Mouse (Mus musculus): ENCODE data around the gene Fgfr3. TPM values are rescaled to one million over a fixed set of nuclear protein-coding genes. Genes with fewer than 3 reads are reported as not detected.

The Fgfr3 gene
- total RNA-seq, 1 experiment: 3.9 TPM

DNA sequence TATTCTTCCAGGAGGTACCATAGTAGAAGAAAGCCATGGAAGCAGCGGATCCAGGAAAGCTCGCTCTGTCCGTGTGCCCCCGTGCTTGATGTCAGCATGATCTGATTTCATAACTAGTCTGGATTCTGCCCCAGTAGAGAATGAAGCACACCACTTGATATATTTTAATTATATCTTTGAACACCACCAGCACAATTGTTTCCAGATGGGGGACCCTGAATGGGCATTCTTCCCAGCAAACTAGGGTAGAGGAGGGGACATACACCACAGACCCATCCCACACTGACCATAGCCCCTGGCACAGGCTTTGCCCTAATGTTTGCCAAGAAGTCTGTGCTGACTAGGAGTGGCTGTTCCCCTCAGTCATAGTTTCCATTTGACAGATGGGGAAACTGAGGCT, 36.5 kb upstream of the Fgfr3 start:
- in situ Hi-C loops (cut with MboI; ENCODE audit: low sequenced_read_pairs in 2 of 2, unreplicated experiment in 2 of 2): no loop called here
- Histone ChIP-seq H3K9ac (ENCODE audit: insufficient read depth, low read depth, low read length, poor library complexity, severe bottlenecking) (no peak overlapping the region), H3K4me3 (ENCODE audit: insufficient read depth in 1 of 2, low read depth in 1 of 2, low read length in 2 of 2, poor library complexity in 1 of 2, severe bottlenecking in 1 of 2) (no peak overlapping the region), H3K27ac (ENCODE audit: insufficient read depth, low read depth, low read length, poor library complexity, severe bottlenecking) (no peak overlapping the region), H3K4me1 (ENCODE audit: control insufficient read depth in 2 of 2, insufficient read depth in 2 of 2, low read length in 2 of 2, poor library complexity in 1 of 2) (peaks cover 2 to 5% of the 10 kb centered on the region in 2 experiments; a peak in 3 of 4 replicates), H3K9me3 (ENCODE audit: control insufficient read depth, insufficient read depth, low read depth, low read length) (no peaks in the 10 kb centered on the region), H3K36me3 (ENCODE audit: control insufficient read depth, insufficient read depth, low read length, poor library complexity, severe bottlenecking) (no peaks in the 10 kb centered on the region)
- DNase-seq (ENCODE audit: low read depth, low spot score): no peak
- no peak for TF ChIP-seq ZNF384 (IDR thresholded peaks at IDR 0.05; ENCODE audit: low read depth, low read length)
- TF ChIP-seq ZC3H11A (IDR thresholded peaks at IDR 0.05; ENCODE audit: borderline replicate concordance, low read depth, low read length): no peak
- TF ChIP-seq MAFK (IDR thresholded peaks at IDR 0.05; ENCODE audit: insufficient read depth, low read depth, low read length): no peak
- no peak for TF ChIP-seq HCFC1 (IDR thresholded peaks at IDR 0.05; ENCODE audit: borderline replicate concordance, insufficient read depth, low read length)
- TF ChIP-seq CHD2 (IDR thresholded peaks at IDR 0.05; ENCODE audit: low read depth, low read length): no peak

DNA sequence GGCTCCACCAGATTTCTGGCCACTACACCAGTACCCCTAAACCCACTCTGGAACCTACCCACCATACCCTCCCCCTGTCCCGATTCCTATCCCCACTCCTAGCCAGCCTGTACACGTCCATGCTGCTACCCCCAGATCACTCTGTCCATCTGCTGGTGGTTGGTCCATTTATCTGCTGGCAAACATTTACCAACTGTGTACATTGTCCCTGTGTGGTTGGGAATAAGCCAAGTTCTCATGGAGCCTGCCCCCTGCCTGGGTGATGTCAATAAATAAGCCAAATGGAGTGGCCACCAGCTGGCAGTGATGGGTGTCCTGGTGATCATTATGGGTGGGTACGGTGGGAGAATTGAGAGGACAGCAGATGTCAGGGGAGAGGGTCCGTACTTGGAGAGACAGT, 34.3 kb upstream of the Fgfr3 start:
- TF ChIP-seq ZNF384 (IDR thresholded peaks at IDR 0.05; ENCODE audit: low read depth, low read length): no peak
- peaks cover 0 to under 1% of the 10 kb centered on the region in 2 experiments; a peak in 2 of 4 replicates for H3K4me1 ChIP-seq (ENCODE audit: control insufficient read depth in 2 of 2, insufficient read depth in 2 of 2, low read length in 2 of 2, poor library complexity in 1 of 2)
- no peak overlapping the region for H3K4me3 ChIP-seq (ENCODE audit: insufficient read depth in 1 of 2, low read depth in 1 of 2, low read length in 2 of 2, poor library complexity in 1 of 2, severe bottlenecking in 1 of 2)
- in situ Hi-C loops (cut with MboI; ENCODE audit: low sequenced_read_pairs in 2 of 2, unreplicated experiment in 2 of 2): no loop called here
- no peak for DNase-seq (ENCODE audit: low read depth, low spot score)
- no peak overlapping the region for H3K9ac ChIP-seq (ENCODE audit: insufficient read depth, low read depth, low read length, poor library complexity, severe bottlenecking)
- H3K9me3 ChIP-seq (ENCODE audit: control insufficient read depth, insufficient read depth, low read depth, low read length): no peaks in the 10 kb centered on the region
- no peak overlapping the region for H3K27ac ChIP-seq (ENCODE audit: insufficient read depth, low read depth, low read length, poor library complexity, severe bottlenecking)
- no peaks in the 10 kb centered on the region for H3K36me3 ChIP-seq (ENCODE audit: control insufficient read depth, insufficient read depth, low read length, poor library complexity, severe bottlenecking)

DNA sequence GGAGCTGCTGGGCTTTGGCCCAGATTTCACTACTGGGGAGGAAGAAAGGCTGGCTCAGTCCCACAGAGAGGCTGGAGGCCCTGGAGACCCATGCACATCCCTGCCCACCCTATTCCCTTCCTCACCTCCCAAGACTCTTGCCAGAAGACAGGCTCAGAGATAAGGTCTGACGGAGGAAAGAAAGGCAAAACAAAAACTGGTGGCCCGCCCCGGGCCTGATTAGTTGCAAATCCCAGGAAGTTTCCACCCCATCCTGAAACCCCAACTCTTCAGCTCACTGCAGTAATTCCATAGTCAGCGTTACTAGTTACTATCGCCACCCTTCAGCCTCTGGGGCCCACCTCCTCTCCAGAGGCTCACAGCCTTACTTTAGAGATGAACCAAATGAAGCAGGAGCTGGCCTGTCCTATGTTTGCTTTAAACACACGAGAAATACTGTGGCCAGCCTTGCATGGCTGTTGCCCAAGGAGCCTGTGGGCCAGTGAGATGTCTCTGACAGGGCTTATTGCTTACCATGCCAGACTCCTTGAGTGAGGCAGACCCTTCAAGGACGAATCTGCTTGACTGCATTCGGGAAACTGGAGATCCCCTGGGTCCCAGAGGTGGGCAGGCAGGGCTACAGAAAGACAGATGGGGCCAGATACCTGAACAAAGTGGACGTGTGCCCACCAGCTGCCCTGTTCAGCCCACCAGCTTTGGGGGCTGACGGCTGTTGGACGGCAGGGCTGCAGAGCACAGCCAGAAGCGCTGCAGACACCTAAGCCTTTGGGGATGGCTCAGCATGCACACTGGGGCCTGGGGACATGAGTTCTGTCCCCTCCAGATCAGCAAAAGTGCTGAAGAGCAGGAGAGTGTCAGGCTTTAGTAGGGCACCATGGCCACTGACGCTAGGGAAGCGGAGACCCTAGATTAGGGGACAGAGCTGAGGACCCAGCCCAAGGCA, 32.9 kb upstream of the Fgfr3 start:
- no peak overlapping the region for H3K9ac ChIP-seq (ENCODE audit: insufficient read depth, low read depth, low read length, poor library complexity, severe bottlenecking)
- H3K4me1 ChIP-seq (ENCODE audit: control insufficient read depth in 2 of 2, insufficient read depth in 2 of 2, low read length in 2 of 2, poor library complexity in 1 of 2): peaks cover 0 to 3% of the 10 kb centered on the region in 2 experiments; a peak in 2 of 4 replicates
- H3K27ac ChIP-seq (ENCODE audit: insufficient read depth, low read depth, low read length, poor library complexity, severe bottlenecking): no peak overlapping the region
- TF ChIP-seq MAFK (IDR thresholded peaks at IDR 0.05; ENCODE audit: insufficient read depth, low read depth, low read length): no peak
- no peak for TF ChIP-seq ZNF384 (IDR thresholded peaks at IDR 0.05; ENCODE audit: low read depth, low read length)
- TF ChIP-seq ZC3H11A (IDR thresholded peaks at IDR 0.05; ENCODE audit: borderline replicate concordance, low read depth, low read length): no peak
- no peak for TF ChIP-seq HCFC1 (IDR thresholded peaks at IDR 0.05; ENCODE audit: borderline replicate concordance, insufficient read depth, low read length)
- no peak for TF ChIP-seq CHD2 (IDR thresholded peaks at IDR 0.05; ENCODE audit: low read depth, low read length)
- no peak overlapping the region for H3K4me3 ChIP-seq (ENCODE audit: insufficient read depth in 1 of 2, low read depth in 1 of 2, low read length in 2 of 2, poor library complexity in 1 of 2, severe bottlenecking in 1 of 2)
- no peaks in the 10 kb centered on the region for H3K36me3 ChIP-seq (ENCODE audit: control insufficient read depth, insufficient read depth, low read length, poor library complexity, severe bottlenecking)
- no peaks in the 10 kb centered on the region for H3K9me3 ChIP-seq (ENCODE audit: control insufficient read depth, insufficient read depth, low read depth, low read length)
- no peak for DNase-seq (ENCODE audit: low read depth, low spot score)
- in situ Hi-C loops (cut with MboI; ENCODE audit: low sequenced_read_pairs in 2 of 2, unreplicated experiment in 2 of 2): no loop called here

DNA sequence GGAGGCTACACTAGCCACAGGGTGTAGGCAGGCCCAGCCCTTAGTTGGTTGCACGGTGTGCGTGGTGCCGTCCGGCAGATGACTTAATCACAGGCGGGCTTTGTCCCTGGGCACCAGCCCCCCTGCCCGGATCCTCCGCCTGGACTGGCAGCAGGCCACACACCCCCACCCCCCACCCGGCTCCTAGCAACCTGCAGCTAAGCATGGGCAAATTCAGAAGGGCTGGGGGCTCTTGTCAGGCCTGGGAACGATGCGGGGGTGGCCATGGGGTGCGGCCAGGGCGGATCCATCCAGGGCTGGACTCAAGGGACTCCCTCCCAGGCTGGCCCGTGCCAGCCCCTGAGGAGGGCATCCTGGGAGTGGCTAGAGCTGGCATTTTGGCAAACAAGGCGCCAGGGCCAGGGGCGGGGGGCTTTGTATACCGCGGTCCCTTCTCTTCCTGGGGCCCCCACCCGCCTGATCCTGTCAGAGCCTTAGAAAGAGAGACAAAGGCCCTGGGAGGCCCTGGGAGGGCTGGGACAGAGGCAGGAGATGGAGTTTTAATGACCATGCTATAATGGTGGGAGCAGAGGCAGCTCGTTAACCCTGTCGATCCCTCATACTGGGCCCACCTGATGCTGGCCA, 32.1 kb upstream of the Fgfr3 start:
- H3K36me3 ChIP-seq (ENCODE audit: control insufficient read depth, insufficient read depth, low read length, poor library complexity, severe bottlenecking): no peaks in the 10 kb centered on the region

More for the DNA sequence above, 32.1 kb upstream of the Fgfr3 start:
- Histone ChIP-seq H3K9me3 (ENCODE audit: control insufficient read depth, insufficient read depth, low read depth, low read length) (no peaks in the 10 kb centered on the region), H3K9ac (ENCODE audit: insufficient read depth, low read depth, low read length, poor library complexity, severe bottlenecking) (no peak overlapping the region), H3K4me1 (ENCODE audit: control insufficient read depth in 2 of 2, insufficient read depth in 2 of 2, low read length in 2 of 2, poor library complexity in 1 of 2) (peaks cover 3% of the 10 kb centered on the region in 2 experiments; a peak in 2 of 4 replicates), H3K27ac (ENCODE audit: insufficient read depth, low read depth, low read length, poor library complexity, severe bottlenecking) (no peak overlapping the region), H3K4me3 (ENCODE audit: insufficient read depth in 1 of 2, low read depth in 1 of 2, low read length in 2 of 2, poor library complexity in 1 of 2, severe bottlenecking in 1 of 2) (peak overlapping the region in 1 of 2 experiments; percentile 12; a peak in 1 of 4 replicates)
- DNase-seq (ENCODE audit: low read depth, low spot score): no peak
- in situ Hi-C loops (cut with MboI; ENCODE audit: low sequenced_read_pairs in 2 of 2, unreplicated experiment in 2 of 2): no loop called here
- TF ChIP-seq ZNF384 (IDR thresholded peaks at IDR 0.05; ENCODE audit: low read depth, low read length): no peak
- TF ChIP-seq CHD2 (IDR thresholded peaks at IDR 0.05; ENCODE audit: low read depth, low read length): no peak
- TF ChIP-seq ZC3H11A (IDR thresholded peaks at IDR 0.05; ENCODE audit: borderline replicate concordance, low read depth, low read length): no peak
